Mouse (Mus musculus) left cerebral cortex, adult 2 months (tissue): ENCODE measurements around the gene Rfx4. TPM values are rescaled to one million over a fixed set of nuclear protein-coding genes. Genes with fewer than 3 reads are reported as not detected.

Experiments
- DNase-seq, 2 experiments: peaks; one replicate each; pipeline ENCODE4 v3.0.0; 2021 to 2022; ENCODE audit warnings: low spot score in 2 of 2, mixed read lengths in 1 of 2; ENCODE audit errors: extremely low spot score in 1 of 2
- H3K27ac ChIP-seq: fragments of 200-600 bp; 2 replicates; pipeline ENCODE4 v1.8.1; 2022
- H3K4me3 ChIP-seq: fragments of 200-600 bp; 2 replicates; pipeline ENCODE4 v1.8.1; 2022
- CTCF ChIP-seq: fragments of 200-600 bp; IDR thresholded peaks from 2 replicates; pipeline ENCODE4 v1.8.1; 2022; ENCODE audit warnings: antibody characterized with exemption, mild to moderate bottlenecking, moderate library complexity
- intact Hi-C: fragments of 180-260 bp; cut with DNase I; formaldehyde crosslinking; loops from one replicate; pipeline ENCODE4 v1.15.1; 2025
- total RNA-seq, 2 experiments: library from RNA; stranded (reverse); gene quantifications; 2 replicates each; pipeline ENCODE4 v1.2.3; 2021

Rfx4 gene
- total RNA-seq, 2 experiments from 2014 or later: 10.3 to 13.4 TPM

GRCm38 (mm10) chr10:84858371-84858770, 102.5 kb downstream of the Rfx4 start:
- TF ChIP-seq CTCF: no peak
- intact Hi-C loops: no loop called here
- H3K4me3 ChIP-seq: no peak overlapping the region
- H3K27ac ChIP-seq: no peak overlapping the region
- DNase-seq: no peak

GRCm38 (mm10) chr10:84858806-84859496, 103.1 kb downstream of the Rfx4 start:
- DNase-seq: no peak
- Histone ChIP-seq H3K4me3 (no peak overlapping the region), H3K27ac (no peak overlapping the region)
- no peak for TF ChIP-seq CTCF
- intact Hi-C loops: no loop called here

DNA sequence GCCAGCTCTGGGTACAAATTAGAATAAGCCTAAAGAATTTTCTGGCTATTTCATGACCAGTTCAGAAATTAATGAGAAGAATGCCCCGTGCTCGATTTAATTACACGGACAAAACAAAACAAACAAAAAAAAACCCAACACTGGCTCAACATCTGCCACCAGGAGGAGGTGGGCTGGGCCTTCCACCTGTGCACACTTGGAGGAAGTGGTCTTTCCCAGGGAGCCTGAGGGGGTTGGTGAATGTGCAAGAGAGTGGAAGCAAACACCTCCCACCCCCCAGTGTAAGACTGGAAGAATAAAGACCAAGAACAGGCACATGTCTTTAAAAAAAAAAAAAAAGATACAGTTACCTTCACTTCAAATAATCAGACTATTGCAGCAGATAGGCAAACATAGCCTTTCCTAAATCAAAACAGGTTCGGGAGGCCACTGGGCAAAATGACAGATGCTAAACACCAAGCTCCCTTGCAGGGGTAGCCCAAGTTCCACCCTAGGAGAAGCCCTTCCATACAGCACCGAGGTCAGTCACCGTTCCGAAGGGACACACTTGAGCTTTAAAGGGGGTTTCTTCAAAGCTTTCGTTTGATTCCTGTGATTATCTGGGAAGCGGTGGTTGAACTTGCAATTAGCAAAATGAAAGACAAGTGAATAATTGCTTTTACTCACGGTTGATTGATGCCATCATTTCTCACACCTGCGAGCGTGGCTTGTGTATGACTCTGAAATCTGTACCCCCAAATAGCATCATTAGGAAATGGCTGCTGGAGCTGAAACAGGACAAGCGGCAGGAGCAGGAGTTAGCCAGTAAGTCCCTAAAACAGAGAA, 103.9 kb downstream of the Rfx4 start:
- no peak overlapping the region for H3K4me3 ChIP-seq
- H3K27ac ChIP-seq: no peak overlapping the region
- DNase-seq: no peak
- TF ChIP-seq CTCF: no peak
- intact Hi-C loops: no loop called here

- Histone ChIP-seq H3K4me3 (no peak overlapping the region), H3K27ac (no peak overlapping the region)
- intact Hi-C loops: no loop called here
- no peak for TF ChIP-seq CTCF
- no peak for DNase-seq
These were observed 107.6 kb downstream of the Rfx4 start for GRCm38 (mm10) chr10:84863488-84863887.

- no peak for DNase-seq
- Histone ChIP-seq H3K27ac (no peak overlapping the region), H3K4me3 (no peak overlapping the region)
- intact Hi-C loops: no loop called here
- no peak for TF ChIP-seq CTCF
These were observed 111.7 kb downstream of the Rfx4 start for GRCm38 (mm10) chr10:84867577-84867976.

DNA sequence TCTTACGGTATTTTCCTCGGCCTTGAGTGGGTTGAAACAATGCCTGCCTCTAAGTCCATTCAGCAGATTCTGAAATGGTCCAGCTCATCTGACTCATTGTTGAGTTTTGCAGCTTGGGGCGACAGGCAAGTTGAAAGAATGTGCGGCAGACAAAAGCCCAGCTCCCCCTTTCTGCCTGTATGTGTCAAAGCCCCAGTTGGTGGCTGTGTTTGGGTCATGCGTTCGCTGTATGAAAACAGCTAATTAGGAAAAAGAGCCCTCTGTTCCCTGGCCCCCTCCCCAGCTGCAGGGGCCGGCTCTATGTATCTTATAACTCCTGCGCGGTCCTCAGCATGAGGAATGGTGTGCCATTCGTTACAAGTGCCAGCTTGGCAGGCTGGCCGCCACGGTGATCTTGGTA, 115.4 kb downstream of the Rfx4 start:
- Histone ChIP-seq H3K27ac (no peak overlapping the region), H3K4me3 (no peak overlapping the region)
- no peak for TF ChIP-seq CTCF
- no peak for DNase-seq
- intact Hi-C loops: no loop called here

- no peak overlapping the region for H3K4me3 ChIP-seq
- no peak for DNase-seq
- intact Hi-C loops: no loop called here
- no peak overlapping the region for H3K27ac ChIP-seq
- no peak for TF ChIP-seq CTCF
These were observed 116.1 kb downstream of the Rfx4 start for GRCm38 (mm10) chr10:84871921-84872320.

GRCm38 (mm10) chr10:84879823-84880571, 124.1 kb downstream of the Rfx4 start:
- no peak overlapping the region for H3K4me3 ChIP-seq
- H3K27ac ChIP-seq: no peak overlapping the region
- TF ChIP-seq CTCF: no peak
- intact Hi-C loops: no loop called here
- DNase-seq: no peak

DNA sequence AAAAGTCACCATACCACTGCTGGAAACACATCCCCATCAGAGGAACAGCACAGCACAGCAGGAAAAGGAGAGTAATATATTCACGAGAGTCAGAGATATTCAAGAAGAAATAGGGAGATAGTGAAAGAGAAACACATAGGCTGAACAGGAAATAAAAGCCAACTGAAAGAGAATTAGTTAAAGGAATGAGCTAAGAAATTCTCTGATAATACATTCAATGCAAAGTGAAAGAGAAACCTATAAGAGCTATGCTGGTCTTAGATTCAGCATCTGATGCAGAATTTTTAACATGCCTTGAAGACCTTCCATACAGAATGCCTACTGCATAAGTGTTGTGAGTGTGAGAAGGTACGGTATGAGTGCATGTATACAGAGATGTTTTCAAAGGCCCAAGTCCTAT, 126.7 kb downstream of the Rfx4 start:
- no peak for TF ChIP-seq CTCF
- no peak for DNase-seq
- intact Hi-C loops: no loop called here

DNA sequence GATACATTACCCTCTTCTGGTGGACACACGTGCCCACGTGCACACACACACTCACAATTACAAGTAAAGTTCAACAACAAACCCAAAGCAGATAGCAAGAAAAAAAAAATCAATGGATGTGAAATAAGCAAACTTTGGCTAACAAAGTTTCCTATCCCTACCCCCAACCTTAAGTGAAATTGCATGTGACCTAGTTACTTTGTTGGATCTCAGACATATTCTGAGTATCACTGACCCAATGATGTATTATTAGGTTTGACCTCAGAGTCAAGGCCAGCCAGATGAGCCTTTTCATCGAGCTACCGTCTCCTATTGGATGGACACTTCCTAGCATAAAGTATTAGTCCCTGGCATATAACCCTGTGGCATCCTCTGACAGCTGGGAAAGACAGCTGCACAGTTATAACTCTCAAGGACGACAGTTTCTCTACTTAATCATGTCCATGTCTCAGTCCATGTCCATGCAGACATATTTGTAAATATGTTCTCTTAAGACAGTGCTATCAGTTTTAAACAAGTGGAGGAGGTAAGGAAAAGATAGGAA, 129.6 kb downstream of the Rfx4 start:
- TF ChIP-seq CTCF: no peak
- DNase-seq: no peak
- no peak overlapping the region for H3K27ac ChIP-seq
- intact Hi-C loops: no loop called here
- H3K4me3 ChIP-seq: no peak overlapping the region

More for the DNA sequence above, 126.7 kb downstream of the Rfx4 start:
- H3K27ac ChIP-seq: no peak overlapping the region
- H3K4me3 ChIP-seq: no peak overlapping the region

- intact Hi-C loops: no loop called here
- no peak for TF ChIP-seq CTCF
- Histone ChIP-seq H3K4me3 (no peak overlapping the region), H3K27ac (no peak overlapping the region)
- DNase-seq: no peak
These were observed 130.4 kb downstream of the Rfx4 start for GRCm38 (mm10) chr10:84886221-84886627.

GRCm38 (mm10) chr10:84886785-84887184, 130.9 kb downstream of the Rfx4 start:
- no peak for DNase-seq
- H3K4me3 ChIP-seq: no peak overlapping the region
- intact Hi-C loops: no loop called here
- H3K27ac ChIP-seq: no peak overlapping the region
- no peak for TF ChIP-seq CTCF
